Mouse (Mus musculus): ENCODE measurements around the gene Olfr120.
"Not testable (repeated sequence)": the region's sequence is repeated elsewhere in the genome, so short reads cannot be mapped to it uniquely, and the experiment has no call there.

Gene Olfr120

GRCm38 (mm10) chr17:37721508-37721907 lies at the start of gene Olfr120:
TSS of gene Olfr120 (plus strand) at chr17:37721808.
- DNase-seq = no peak

- not testable (repeated sequence) for DNase-seq
Measured at GRCm38 (mm10) chr17:37696264-37696663, 25.3 kb upstream of the Olfr120 start, which contains the start of gene Olfr119. TSS of gene Olfr119 (plus strand) at chr17:37696564.

DNA sequence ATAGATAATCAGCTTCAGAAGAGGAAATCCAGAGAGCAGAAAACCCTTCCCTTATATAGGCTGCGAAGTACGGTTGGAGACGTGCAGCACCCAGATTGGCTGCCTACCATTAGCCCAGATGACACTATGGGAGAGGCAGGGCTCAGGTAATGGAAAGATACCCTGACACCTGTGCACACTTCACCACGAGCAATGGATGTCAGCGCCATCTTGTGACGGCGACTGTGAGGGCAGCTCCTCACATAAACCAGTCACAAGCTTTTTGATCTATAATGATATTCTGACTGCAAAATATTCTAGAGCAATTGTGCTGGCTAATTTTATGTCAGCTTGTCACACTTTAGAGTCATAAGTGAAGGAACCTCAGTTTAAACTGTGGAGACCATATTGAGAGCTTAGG lies 16.5 kb downstream of the Olfr120 start:
- DNase-seq = no peak

GRCm38 (mm10) chr17:37768307-37768706 lies 46.7 kb downstream of the Olfr120 start, which contains the start of gene Olfr122:
TSS of gene Olfr122 (plus strand) at chr17:37768607.
- no peak for DNase-seq

Measured in lung, postnatal 4 days (tissue).